Mouse (Mus musculus): ENCODE results near the gene Gm4869. TPM values are rescaled to one million over a fixed set of nuclear protein-coding genes. Genes with fewer than 3 reads are reported as not detected.
"Not testable (repeated sequence)": the region's sequence is repeated elsewhere in the genome, so short reads cannot be mapped to it uniquely, and the experiment has no call there.

Gm4869 gene
- polyA plus RNA-seq, 1 experiment from 2014 or later: not detected

DNA sequence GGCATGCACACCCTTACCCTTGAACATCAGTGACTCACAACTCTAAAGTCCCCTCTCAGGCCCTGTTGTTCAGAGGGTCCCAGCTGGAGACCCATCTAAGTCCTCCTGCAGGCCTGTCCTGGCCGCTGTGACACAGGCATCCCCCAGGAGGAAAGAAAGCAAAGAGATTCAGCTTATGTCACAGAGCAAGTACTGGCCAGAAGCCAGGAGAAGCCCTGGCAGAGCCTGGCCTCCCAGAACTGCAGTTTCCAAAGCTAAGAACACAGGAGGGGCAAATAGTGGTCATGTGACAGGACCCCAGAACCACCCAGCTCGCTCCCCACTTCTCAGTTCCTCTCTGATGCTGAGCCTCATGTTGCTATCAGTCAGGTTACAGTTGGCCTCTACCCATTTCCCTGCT, 10.0 kb downstream of the Gm4869 start:
- Histone ChIP-seq H3K27ac (ENCODE audit: low read length) (no peak overlapping the region), H3K36me3 (ENCODE audit: control insufficient read depth, insufficient read depth, low read length) (no peaks in the 10 kb centered on the region), H3K9me3 (ENCODE audit: control insufficient read depth, low read length) (no peaks in the 10 kb centered on the region), H3K9ac (ENCODE audit: low read depth, low read length) (no peak overlapping the region), H3K4me2 (ENCODE audit: low read depth, low read length) (no peak overlapping the region), H3K4me3 (ENCODE audit: low read length) (no peak overlapping the region), H3K4me1 (ENCODE audit: control insufficient read depth, insufficient read depth, low read length) (no peaks in the 10 kb centered on the region), H3K27me3 (replicated peaks; ENCODE audit: control insufficient read depth, insufficient read depth, low read length) (no peaks in the 10 kb centered on the region)
- ATAC-seq: no peak
- WGBS: 73% methylated on average over 2 of the region's 2 CpGs

DNA sequence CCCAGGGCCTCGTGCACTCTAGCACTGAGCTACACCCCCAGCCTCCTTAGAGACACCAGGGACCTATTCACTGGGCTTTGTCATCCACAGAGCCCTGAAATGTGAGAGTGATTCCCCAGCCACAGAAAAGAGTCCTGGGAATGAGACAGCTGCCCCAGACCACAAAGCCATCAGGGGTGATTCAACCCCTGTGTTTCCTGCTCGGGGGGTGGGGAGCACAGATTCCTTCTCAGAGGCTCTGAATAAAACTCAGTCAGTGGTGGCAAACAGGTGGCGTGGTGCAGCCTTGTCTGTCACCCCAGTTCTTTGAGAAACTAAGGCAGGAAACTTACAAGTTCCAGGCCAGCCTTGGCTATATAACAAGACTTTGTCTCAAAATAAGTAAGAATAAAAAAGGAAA, 16.0 kb downstream of the Gm4869 start:
- Histone ChIP-seq H3K4me3 (ENCODE audit: low read length) (no peak overlapping the region), H3K9me3 (ENCODE audit: control insufficient read depth, low read length) (peaks cover 9% of the 10 kb centered on the region; the same call in 1 of the 2 replicates), H3K27ac (ENCODE audit: low read length) (no peak overlapping the region), H3K36me3 (ENCODE audit: control insufficient read depth, insufficient read depth, low read length) (no peaks in the 10 kb centered on the region), H3K4me2 (ENCODE audit: low read depth, low read length) (no peak overlapping the region), H3K27me3 (replicated peaks; ENCODE audit: control insufficient read depth, insufficient read depth, low read length) (no peaks in the 10 kb centered on the region), H3K9ac (ENCODE audit: low read depth, low read length) (no peak overlapping the region), H3K4me1 (ENCODE audit: control insufficient read depth, insufficient read depth, low read length) (no peaks in the 10 kb centered on the region)
- WGBS: 84% methylated on average over 3 of the region's 3 CpGs
- no peak for ATAC-seq

DNA sequence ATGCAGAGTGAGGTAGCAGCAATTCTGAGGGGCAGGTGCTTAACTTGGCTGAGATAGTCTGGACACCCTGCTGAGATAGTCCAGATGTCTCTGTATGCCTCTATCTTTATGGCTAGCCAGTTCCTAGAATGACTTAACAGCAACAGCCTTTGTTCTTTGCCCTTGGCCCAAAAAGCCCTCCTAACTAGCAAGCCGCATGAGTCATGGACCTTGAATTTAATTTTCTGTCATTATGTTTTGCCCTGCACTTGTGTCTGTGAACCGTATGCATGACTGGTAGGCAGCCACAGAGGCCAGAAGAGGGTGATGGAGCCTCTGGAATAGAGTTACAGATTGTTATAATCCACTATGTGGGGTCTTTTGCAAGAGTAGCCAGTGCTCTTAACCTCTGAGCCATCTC, 17.7 kb downstream of the Gm4869 start:
- not testable (repeated sequence) for H3K4me3 ChIP-seq (ENCODE audit: low read length); H3K27me3 ChIP-seq (replicated peaks; ENCODE audit: control insufficient read depth, insufficient read depth, low read length); H3K9me3 ChIP-seq (ENCODE audit: control insufficient read depth, low read length); H3K27ac ChIP-seq (ENCODE audit: low read length); H3K36me3 ChIP-seq (ENCODE audit: control insufficient read depth, insufficient read depth, low read length); ATAC-seq; H3K9ac ChIP-seq (ENCODE audit: low read depth, low read length); H3K4me2 ChIP-seq (ENCODE audit: low read depth, low read length); H3K4me1 ChIP-seq (ENCODE audit: control insufficient read depth, insufficient read depth, low read length)
- WGBS: 83% methylated on average over 2 of the region's 2 CpGs

DNA sequence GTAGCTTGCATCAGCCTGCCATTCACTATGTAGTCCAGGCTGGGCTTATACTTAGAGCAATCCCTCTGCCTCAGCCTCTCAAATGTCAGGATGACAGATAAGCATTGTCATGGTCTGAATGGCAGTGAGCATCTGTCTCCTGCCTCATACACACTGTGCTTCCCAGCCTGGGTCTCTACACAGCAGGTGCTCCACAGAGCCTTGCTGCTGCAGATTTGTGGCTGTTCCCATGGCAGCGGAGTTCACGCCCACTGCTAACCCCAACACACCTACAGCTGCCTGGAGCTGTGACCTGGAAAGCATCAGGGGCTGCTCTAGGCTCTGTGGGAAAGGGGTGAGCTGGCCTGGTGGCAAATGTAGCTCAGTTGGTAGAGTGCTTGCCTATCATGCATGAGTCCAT, 19.5 kb downstream of the Gm4869 start:
- no peak for ATAC-seq
- no peak overlapping the region for H3K27ac ChIP-seq (ENCODE audit: low read length)
- 80% methylated on average over 2 of the region's 2 CpGs for WGBS
- peaks cover 9% of the 10 kb centered on the region; the same call in 1 of the 2 replicates for H3K9me3 ChIP-seq (ENCODE audit: control insufficient read depth, low read length)
- no peak overlapping the region for H3K4me2 ChIP-seq (ENCODE audit: low read depth, low read length)
- H3K27me3 ChIP-seq (replicated peaks; ENCODE audit: control insufficient read depth, insufficient read depth, low read length): no peaks in the 10 kb centered on the region
- no peaks in the 10 kb centered on the region for H3K36me3 ChIP-seq (ENCODE audit: control insufficient read depth, insufficient read depth, low read length)
- no peaks in the 10 kb centered on the region for H3K4me1 ChIP-seq (ENCODE audit: control insufficient read depth, insufficient read depth, low read length)
- H3K4me3 ChIP-seq (ENCODE audit: low read length): no peak overlapping the region
- H3K9ac ChIP-seq (ENCODE audit: low read depth, low read length): no peak overlapping the region

DNA sequence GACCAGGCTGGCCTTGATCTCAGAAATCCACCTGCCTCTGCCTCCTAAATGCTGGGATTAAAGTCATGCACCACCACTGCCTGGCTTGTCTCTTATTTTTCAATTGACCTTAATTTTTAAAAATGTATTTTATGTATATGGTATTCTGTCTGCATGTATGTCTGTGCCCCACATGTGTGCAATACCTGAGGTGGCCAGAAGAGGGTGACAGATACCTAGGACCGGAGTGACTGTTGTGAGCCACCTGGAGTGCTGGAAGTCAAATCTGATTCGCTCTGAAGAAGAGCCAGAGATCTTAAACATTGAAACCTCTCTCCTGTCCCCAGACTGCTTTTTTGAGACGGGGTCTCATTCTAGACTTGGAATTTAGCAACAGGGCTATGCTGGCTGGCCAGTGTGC, 26.9 kb downstream of the Gm4869 start:
- H3K4me1 ChIP-seq (ENCODE audit: control insufficient read depth, insufficient read depth, low read length): no peaks in the 10 kb centered on the region
- no peak overlapping the region for H3K4me3 ChIP-seq (ENCODE audit: low read length)
- no peak overlapping the region for H3K27ac ChIP-seq (ENCODE audit: low read length)
- WGBS: 84% methylated on average over 3 of the region's 3 CpGs
- no peaks in the 10 kb centered on the region for H3K36me3 ChIP-seq (ENCODE audit: control insufficient read depth, insufficient read depth, low read length)
- no peaks in the 10 kb centered on the region for H3K9me3 ChIP-seq (ENCODE audit: control insufficient read depth, low read length)
- no peaks in the 10 kb centered on the region for H3K27me3 ChIP-seq (replicated peaks; ENCODE audit: control insufficient read depth, insufficient read depth, low read length)
- H3K4me2 ChIP-seq (ENCODE audit: low read depth, low read length): no peak overlapping the region
- no peak overlapping the region for H3K9ac ChIP-seq (ENCODE audit: low read depth, low read length)
- ATAC-seq: no peak

DNA sequence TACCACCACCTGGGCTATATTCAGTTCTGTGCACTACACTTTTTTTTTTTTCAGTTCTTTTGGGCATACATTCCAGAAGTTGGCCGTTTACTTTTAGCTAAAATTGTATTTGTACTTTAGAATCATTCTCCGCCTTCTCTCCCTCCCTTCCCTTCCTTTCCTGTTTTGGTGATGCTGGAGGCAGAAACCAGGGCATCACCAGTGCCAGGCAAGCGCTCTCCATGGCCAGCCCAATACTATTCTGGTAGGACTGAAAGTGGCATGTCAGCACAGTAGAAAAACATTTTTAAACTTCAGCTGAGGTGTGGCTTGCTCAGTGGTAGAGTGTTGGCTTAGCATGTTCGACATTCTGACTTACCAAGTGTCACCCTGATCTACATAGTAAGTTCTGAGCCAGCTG, 36.0 kb downstream of the Gm4869 start:
- no peaks in the 10 kb centered on the region for H3K27me3 ChIP-seq (replicated peaks; ENCODE audit: control insufficient read depth, insufficient read depth, low read length)
- no peak overlapping the region for H3K27ac ChIP-seq (ENCODE audit: low read length)
- no peak overlapping the region for H3K4me2 ChIP-seq (ENCODE audit: low read depth, low read length)
- no peaks in the 10 kb centered on the region for H3K4me1 ChIP-seq (ENCODE audit: control insufficient read depth, insufficient read depth, low read length)
- 75% methylated on average over 4 of the region's 4 CpGs for WGBS
- H3K9me3 ChIP-seq (ENCODE audit: control insufficient read depth, low read length): no peaks in the 10 kb centered on the region
- no peak overlapping the region for H3K4me3 ChIP-seq (ENCODE audit: low read length)
- H3K9ac ChIP-seq (ENCODE audit: low read depth, low read length): no peak overlapping the region
- no peaks in the 10 kb centered on the region for H3K36me3 ChIP-seq (ENCODE audit: control insufficient read depth, insufficient read depth, low read length)
- no peak for ATAC-seq

DNA sequence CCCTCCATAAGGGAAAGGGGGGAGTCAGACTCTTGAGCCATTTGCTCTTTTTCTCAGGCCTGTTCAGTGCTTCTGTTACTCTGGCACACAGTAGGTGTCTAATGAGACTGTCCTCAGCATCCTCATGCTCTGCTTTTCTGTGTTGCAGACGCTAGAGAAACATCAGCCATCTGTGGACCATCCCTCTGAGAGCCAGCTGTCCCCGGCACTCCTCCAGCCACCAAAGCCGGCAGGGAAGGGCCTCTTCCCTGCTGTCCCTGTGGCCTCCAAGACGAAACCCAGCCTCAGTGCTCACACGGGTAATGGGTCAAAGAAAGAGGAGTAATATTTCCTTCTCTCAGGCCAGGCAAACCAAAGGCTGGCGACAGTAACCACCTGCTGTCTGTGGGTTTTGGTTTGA, 45.7 kb downstream of the Gm4869 start:
- Histone ChIP-seq H3K9me3 (ENCODE audit: control insufficient read depth, low read length) (no peaks in the 10 kb centered on the region), H3K36me3 (ENCODE audit: control insufficient read depth, insufficient read depth, low read length) (no peaks in the 10 kb centered on the region), H3K9ac (ENCODE audit: low read depth, low read length) (no peak overlapping the region), H3K4me1 (ENCODE audit: control insufficient read depth, insufficient read depth, low read length) (no peaks in the 10 kb centered on the region), H3K27ac (ENCODE audit: low read length) (no peak overlapping the region), H3K4me3 (ENCODE audit: low read length) (no peak overlapping the region), H3K4me2 (ENCODE audit: low read depth, low read length) (no peak overlapping the region), H3K27me3 (replicated peaks; ENCODE audit: control insufficient read depth, insufficient read depth, low read length) (no peaks in the 10 kb centered on the region)
- no peak for ATAC-seq
- WGBS: 53% methylated on average over 6 of the region's 6 CpGs

DNA sequence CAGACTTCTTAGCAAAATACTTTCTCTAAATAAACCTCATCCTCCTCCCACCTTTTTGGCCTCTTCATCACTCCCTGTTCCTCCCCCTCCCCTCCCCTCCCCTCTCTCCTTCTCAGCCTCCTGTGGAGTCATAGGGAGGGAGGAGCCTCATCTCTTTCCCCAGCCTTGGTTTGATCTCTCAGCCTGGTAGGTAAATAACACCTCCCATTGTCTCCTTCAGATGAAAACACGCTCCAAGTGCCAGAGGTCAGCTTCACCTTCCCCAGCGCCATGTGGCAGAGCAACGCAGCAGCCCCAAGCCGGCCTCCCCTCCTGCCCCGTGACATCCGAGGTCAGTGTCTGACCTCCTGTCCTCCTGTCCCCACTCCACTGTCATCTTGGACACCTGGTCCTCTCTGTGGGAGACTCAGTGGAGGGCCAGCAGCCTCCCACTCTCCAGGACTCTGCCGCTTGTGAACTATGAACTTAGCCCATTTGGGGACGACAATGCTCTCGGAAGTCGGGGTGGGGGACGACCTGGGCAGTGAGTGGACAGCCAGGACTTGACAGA, 47.3 kb downstream of the Gm4869 start:
- no peak overlapping the region for H3K4me2 ChIP-seq (ENCODE audit: low read depth, low read length)
- no peaks in the 10 kb centered on the region for H3K36me3 ChIP-seq (ENCODE audit: control insufficient read depth, insufficient read depth, low read length)
- H3K27ac ChIP-seq (ENCODE audit: low read length): no peak overlapping the region
- no peaks in the 10 kb centered on the region for H3K9me3 ChIP-seq (ENCODE audit: control insufficient read depth, low read length)
- no peaks in the 10 kb centered on the region for H3K27me3 ChIP-seq (replicated peaks; ENCODE audit: control insufficient read depth, insufficient read depth, low read length)
- no peak overlapping the region for H3K4me3 ChIP-seq (ENCODE audit: low read length)
- H3K4me1 ChIP-seq (ENCODE audit: control insufficient read depth, insufficient read depth, low read length): no peaks in the 10 kb centered on the region
- H3K9ac ChIP-seq (ENCODE audit: low read depth, low read length): no peak overlapping the region
- 20% methylated on average over 11 of the region's 11 CpGs for WGBS
- ATAC-seq: no peak

DNA sequence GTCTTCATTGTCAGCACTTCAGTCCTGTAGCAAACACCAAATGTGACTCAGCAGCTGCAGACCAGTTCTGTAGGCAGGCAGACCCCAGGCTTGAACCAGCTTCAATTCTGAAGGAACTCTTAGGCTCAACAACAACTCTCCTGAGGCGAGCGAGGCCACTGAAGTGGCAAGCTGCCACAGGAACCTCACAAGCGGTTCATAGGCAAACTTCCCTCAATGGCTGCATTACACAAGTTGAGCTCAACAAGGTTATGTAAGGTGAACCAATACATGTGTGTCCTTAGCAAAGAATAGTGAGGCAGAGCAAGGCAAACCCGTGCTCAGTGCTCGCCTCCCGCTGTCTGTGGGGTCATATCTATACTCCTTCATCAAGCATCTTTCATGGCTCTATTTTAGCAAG, 52.7 kb downstream of the Gm4869 start:
- WGBS: 80% methylated on average over 6 of the region's 6 CpGs
- no peak overlapping the region for H3K9ac ChIP-seq (ENCODE audit: low read depth, low read length)
- no peaks in the 10 kb centered on the region for H3K36me3 ChIP-seq (ENCODE audit: control insufficient read depth, insufficient read depth, low read length)
- H3K4me3 ChIP-seq (ENCODE audit: low read length): no peak overlapping the region
- H3K4me1 ChIP-seq (ENCODE audit: control insufficient read depth, insufficient read depth, low read length): peaks cover 8% of the 10 kb centered on the region
- H3K27ac ChIP-seq (ENCODE audit: low read length): no peak overlapping the region
- no peaks in the 10 kb centered on the region for H3K9me3 ChIP-seq (ENCODE audit: control insufficient read depth, low read length)
- no peaks in the 10 kb centered on the region for H3K27me3 ChIP-seq (replicated peaks; ENCODE audit: control insufficient read depth, insufficient read depth, low read length)
- no peak for ATAC-seq
- no peak overlapping the region for H3K4me2 ChIP-seq (ENCODE audit: low read depth, low read length)

DNA sequence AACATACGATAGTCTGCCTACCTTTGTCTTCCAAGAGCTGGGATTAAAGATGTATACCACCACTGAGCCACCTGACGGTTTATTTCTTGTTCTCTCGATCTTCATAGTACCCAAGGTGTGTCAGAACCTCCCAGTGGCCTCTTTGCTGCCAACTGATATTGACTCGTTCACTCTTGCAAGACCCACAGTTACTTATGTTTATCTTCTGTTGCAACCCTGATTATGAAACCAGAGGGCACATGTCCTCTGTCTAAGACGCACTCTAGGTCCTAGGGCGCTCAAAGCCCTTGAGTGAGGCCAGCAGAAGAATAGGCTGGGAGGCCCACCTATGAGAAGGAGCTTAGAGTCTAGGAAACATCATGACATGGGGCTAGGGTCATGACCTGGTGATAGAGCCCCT, 55.3 kb downstream of the Gm4869 start:
- no peak for ATAC-seq
- H3K27me3 ChIP-seq (replicated peaks; ENCODE audit: control insufficient read depth, insufficient read depth, low read length): no peaks in the 10 kb centered on the region
- no peak overlapping the region for H3K4me3 ChIP-seq (ENCODE audit: low read length)
- no peak overlapping the region for H3K9ac ChIP-seq (ENCODE audit: low read depth, low read length)
- no peak overlapping the region for H3K27ac ChIP-seq (ENCODE audit: low read length)
- no peaks in the 10 kb centered on the region for H3K9me3 ChIP-seq (ENCODE audit: control insufficient read depth, low read length)
- H3K4me1 ChIP-seq (ENCODE audit: control insufficient read depth, insufficient read depth, low read length): peaks cover 20% of the 10 kb centered on the region
- H3K36me3 ChIP-seq (ENCODE audit: control insufficient read depth, insufficient read depth, low read length): no peaks in the 10 kb centered on the region
- 72% methylated on average over 6 of the region's 6 CpGs for WGBS
- no peak overlapping the region for H3K4me2 ChIP-seq (ENCODE audit: low read depth, low read length)

Measured in intestine, embryonic 16.5 days (tissue).